Mouse (Mus musculus) intestine, postnatal 0 days (tissue): ENCODE measurements around the gene Cd81. TPM values are rescaled to one million over a fixed set of nuclear protein-coding genes. Genes with fewer than 3 reads are reported as not detected.

ENCODE experiments used
- ATAC-seq: fragments of 200-750 bp; cut with Nextera tagmentation; 2 replicates; pipeline ENCODE4 v1.8.0; 2017; ENCODE audit warnings: mild to moderate bottlenecking, moderate TSS enrichment, moderate library complexity
- H3K27ac ChIP-seq: fragments of 300-500 bp; sonication (generic); 2 replicates; pipeline ENCODE4 v1.5.1; 2014; ENCODE audit warnings: mild to moderate bottlenecking, low read depth, low read length, moderate library complexity
- H3K27me3 ChIP-seq: fragments of 300-500 bp; sonication (generic); replicated peaks from 2 replicates; pipeline ENCODE4 v1.6.1; 2014; ENCODE audit warnings: low read length, mixed read lengths; ENCODE audit not compliant: control insufficient read depth, insufficient read depth
- H3K36me3 ChIP-seq: fragments of 300-500 bp; sonication (generic); 2 replicates; pipeline ENCODE4 v1.6.1; 2014; ENCODE audit warnings: mild to moderate bottlenecking, moderate library complexity; ENCODE audit not compliant: control insufficient read depth, insufficient read depth
- H3K4me1 ChIP-seq: fragments of 300-500 bp; sonication (generic); replicated peaks from 2 replicates; pipeline ENCODE4 v1.6.1; 2014; ENCODE audit warnings: antibody characterized with exemption, low read length, mixed read lengths; ENCODE audit not compliant: control insufficient read depth, insufficient read depth
- H3K4me2 ChIP-seq: fragments of 300-500 bp; sonication (generic); replicated peaks from 2 replicates; pipeline ENCODE4 v1.6.1; 2014; ENCODE audit warnings: low read depth, mild to moderate bottlenecking, moderate library complexity
- H3K4me3 ChIP-seq: fragments of 300-500 bp; sonication (generic); 2 replicates; pipeline ENCODE4 v1.5.1; 2014; ENCODE audit warnings: low read depth, low read length
- H3K9ac ChIP-seq: fragments of 300-500 bp; sonication (generic); 2 replicates; pipeline ENCODE4 v1.6.1; 2014; ENCODE audit warnings: mild to moderate bottlenecking, low read depth, low read length
- H3K9me3 ChIP-seq: fragments of 300-500 bp; sonication (generic); 2 replicates; pipeline ENCODE4 v1.6.1; 2016; ENCODE audit warnings: mixed run types; ENCODE audit not compliant: control insufficient read depth
- CTCF ChIP-seq: sonication (generic); IDR thresholded peaks from 2 replicates; pipeline ENCODE4 v1.5.1; 2016; ENCODE audit warnings: low read depth, mild to moderate bottlenecking, control low read depth, antibody characterized with exemption, moderate library complexity
- WGBS: fragments of 180-500 bp; shearing (Covaris S2); extraction: QIAGEN DNeasy Blood & Tissue Kit; methylation state at CpG from one replicate; pipeline ENCODE4 v1.1.7; 2014; 5-methylcytosine and 5-hydroxymethylcytosine counted together
- polyA plus RNA-seq: library from polyadenylated mRNA; unstranded; fragments of >200 nt; fragmentation: Nextera tagmentation; extraction: Ambion mirVana; gene quantifications from 2 replicates; pipeline ENCODE4 v1.2.1, GENCODE M21; 2015

The Cd81 gene
- polyA plus RNA-seq, 1 experiment from 2014 or later = 216 TPM

- 0 out of 2 replicates have a peak, but pooled peaks cover 4% of the 10 kb centered on the region for H3K27me3 ChIP-seq
- no peak for ATAC-seq
- H3K9me3 ChIP-seq = no peaks in the 10 kb centered on the region
- H3K36me3 ChIP-seq = no peaks in the 10 kb centered on the region; the same call in 1 of the 2 replicates
- no peak overlapping the region for H3K4me2 ChIP-seq
- 52% methylated on average over 2 of the region's 2 CpGs for whole genome bisulfite sequencing
- H3K9ac ChIP-seq = no peak overlapping the region
- H3K4me3 ChIP-seq = no peak overlapping the region
- H3K27ac ChIP-seq = no peak overlapping the region
- no peak for TF ChIP-seq CTCF
- 0 out of 2 replicates have a peak, but pooled peaks cover 9% of the 10 kb centered on the region for H3K4me1 ChIP-seq
These were observed 1.2 kb upstream of the Cd81 start for GRCm38 (mm10) chr7:143051316-143051715.

- peak; percentile 43 for ATAC-seq
- Histone ChIP-seq H3K36me3 (no peaks in the 10 kb centered on the region; the same call in 1 of the 2 replicates), H3K4me3 (peak overlapping the region; percentile 62), H3K9me3 (no peaks in the 10 kb centered on the region), H3K27me3 (0 out of 2 replicates have a peak, but pooled peaks cover 4% of the 10 kb centered on the region), H3K9ac (peak overlapping the region; percentile 78), H3K27ac (peak overlapping the region; percentile 77), H3K4me1 (peaks cover 18% of the 10 kb centered on the region), H3K4me2 (peak overlapping the region; percentile 95)
- 1% methylated on average over 44 of the region's 46 CpGs for WGBS
- TF ChIP-seq CTCF = peak; percentile 58
These were observed 715 bp downstream of the Cd81 start for GRCm38 (mm10) chr7:143053008-143053899.

GRCm38 (mm10) chr7:143053961-143054611, 1.5 kb downstream of the Cd81 start:
- TF ChIP-seq CTCF = no peak
- Histone ChIP-seq H3K4me2 (peak overlapping the region; percentile 95), H3K9ac (peak overlapping the region; percentile 78), H3K9me3 (no peaks in the 10 kb centered on the region), H3K4me1 (peaks cover 22% of the 10 kb centered on the region), H3K36me3 (no peaks in the 10 kb centered on the region; the same call in 1 of the 2 replicates), H3K27me3 (0 out of 2 replicates have a peak, but pooled peaks cover 4% of the 10 kb centered on the region), H3K27ac (peak overlapping the region; percentile 77; the same call in 1 of the 2 replicates), H3K4me3 (peak overlapping the region; percentile 62)
- ATAC-seq = no peak
- WGBS = 22% methylated on average over 11 of the region's 11 CpGs

GRCm38 (mm10) chr7:143054612-143054965, 2.0 kb downstream of the Cd81 start:
- Histone ChIP-seq H3K4me2 (peak overlapping the region; percentile 95), H3K4me3 (peak overlapping the region; percentile 62), H3K36me3 (no peaks in the 10 kb centered on the region; the same call in 1 of the 2 replicates), H3K9me3 (no peaks in the 10 kb centered on the region), H3K27ac (no peak overlapping the region), H3K27me3 (no peaks in the 10 kb centered on the region), H3K4me1 (peaks cover 23% of the 10 kb centered on the region), H3K9ac (peak overlapping the region; percentile 78)
- WGBS = 46% methylated on average over 3 of the region's 3 CpGs
- no peak for ATAC-seq
- no peak for TF ChIP-seq CTCF

- H3K27me3 ChIP-seq = no peaks in the 10 kb centered on the region
- peak overlapping the region; percentile 95 for H3K4me2 ChIP-seq
- H3K9ac ChIP-seq = peak overlapping the region; percentile 78; the same call in 1 of the 2 replicates
- peaks cover 23% of the 10 kb centered on the region for H3K4me1 ChIP-seq
- 74% methylated on average over 3 of the region's 3 CpGs for WGBS
- no peaks in the 10 kb centered on the region; the same call in 1 of the 2 replicates for H3K36me3 ChIP-seq
- no peak for ATAC-seq
- H3K27ac ChIP-seq = no peak overlapping the region
- H3K9me3 ChIP-seq = no peaks in the 10 kb centered on the region
- H3K4me3 ChIP-seq = no peak overlapping the region
- TF ChIP-seq CTCF = no peak
These were observed 2.5 kb downstream of the Cd81 start for GRCm38 (mm10) chr7:143055001-143055400.
